Mouse (Mus musculus) megakaryocyte-erythroid progenitor cell, adult 5-6 weeks (primary cell): ENCODE data around the gene Gm28778. TPM values are rescaled to one million over a fixed set of nuclear protein-coding genes. Genes with fewer than 3 reads are reported as not detected.
"Not testable (repeated sequence)": the region's sequence is repeated elsewhere in the genome, so short reads cannot be mapped to it uniquely, and the experiment has no call there.

Experiments
- ATAC-seq: replicated peaks from 2 replicates; pipeline ENCODE4 v1.8.0; 2016; ENCODE audit warnings: mild to moderate bottlenecking, inconsistent platforms; ENCODE audit not compliant: severe bottlenecking, poor library complexity, low FRiP score, low TSS enrichment
- total RNA-seq, 2 experiments: library from RNA; stranded (forward) in 1 of 2; stranded (reverse) in 1 of 2; fragments of 200-1000, 215-1000 nt in 1 of 2; fragments of >200 nt in 1 of 2; fragmentation: Nextera tagmentation in 1 of 2; gene quantifications; 2 replicates each; pipeline ENCODE4 v1.2.3; 2014 to 2017

Gene Gm28778
- total RNA-seq (2014; fragmentation: Nextera tagmentation) (not detected in 2 replicates), total RNA-seq (2017) (not detected in 2 replicates)

- peak; percentile 99 for ATAC-seq
These were observed at the start of gene Gm28778, which contains the start of the genes Pms1 and Ormdl1 for GRCm38 (mm10) chr1:53296581-53297383. Gm28778 (plus strand) TSS chr1:53297111. Pms1 (minus strand) TSS chr1:53297018. Ormdl1 (plus strand) TSS chr1:53297095.

- not testable (repeated sequence) for ATAC-seq
These were observed 31.8 kb upstream of the Gm28778 start for GRCm38 (mm10) chr1:53264958-53265612.

- no peak for ATAC-seq
These were observed 27.0 kb upstream of the Gm28778 start for GRCm38 (mm10) chr1:53269901-53270300.

GRCm38 (mm10) chr1:53272646-53273045 lies 24.3 kb upstream of the Gm28778 start:
- ATAC-seq: no peak

GRCm38 (mm10) chr1:53291197-53291596 lies 5.7 kb upstream of the Gm28778 start:
- no peak for ATAC-seq

GRCm38 (mm10) chr1:53300506-53300905 lies 3.6 kb downstream of the Gm28778 start:
- no peak for ATAC-seq

- ATAC-seq: peak; percentile 99
These were observed 16.4 kb downstream of the Gm28778 start, which contains the start of gene Osgepl1 for GRCm38 (mm10) chr1:53312989-53313967. Osgepl1 (plus strand) TSS chr1:53313624.

GRCm38 (mm10) chr1:53321662-53322344 lies 24.9 kb downstream of the Gm28778 start:
- peak; percentile 72 for ATAC-seq

GRCm38 (mm10) chr1:53323254-53323653 lies 26.3 kb downstream of the Gm28778 start:
- no peak for ATAC-seq

GRCm38 (mm10) chr1:53324277-53324676 lies 27.4 kb downstream of the Gm28778 start:
- peak; percentile 69 for ATAC-seq

- ATAC-seq: no peak
These were observed 28.1 kb downstream of the Gm28778 start for GRCm38 (mm10) chr1:53324827-53325494.

- ATAC-seq: not testable (repeated sequence)
These were observed 36.6 kb downstream of the Gm28778 start for GRCm38 (mm10) chr1:53333527-53333926.

GRCm38 (mm10) chr1:53335465-53335864 lies 38.6 kb downstream of the Gm28778 start:
- no peak for ATAC-seq

- ATAC-seq: not testable (repeated sequence)
These were observed 40.5 kb downstream of the Gm28778 start for GRCm38 (mm10) chr1:53337403-53337802.

GRCm38 (mm10) chr1:53341071-53341470 lies 44.2 kb downstream of the Gm28778 start:
- ATAC-seq: no peak

- peak; percentile 100 for ATAC-seq
These were observed 55.7 kb downstream of the Gm28778 start, which contains the start of the genes Asdurf, Gm28551 and Asnsd1 for GRCm38 (mm10) chr1:53352327-53353261. Asdurf (minus strand) TSS chr1:53352619. Gm28551 (minus strand) TSS chr1:53352667. Asnsd1 (minus strand) TSS chr1:53352752.

- ATAC-seq: no peak
These were observed 62.1 kb downstream of the Gm28778 start for GRCm38 (mm10) chr1:53358988-53359387.
